Mouse (Mus musculus) right cerebral cortex, adult 18-20 months (tissue): ENCODE measurements around the gene Ccl3.

Experiments used
- DNase-seq: peaks from one replicate; pipeline ENCODE4 v3.0.0; 2022; ENCODE audit warnings: mixed read lengths

The Ccl3 gene

DNA sequence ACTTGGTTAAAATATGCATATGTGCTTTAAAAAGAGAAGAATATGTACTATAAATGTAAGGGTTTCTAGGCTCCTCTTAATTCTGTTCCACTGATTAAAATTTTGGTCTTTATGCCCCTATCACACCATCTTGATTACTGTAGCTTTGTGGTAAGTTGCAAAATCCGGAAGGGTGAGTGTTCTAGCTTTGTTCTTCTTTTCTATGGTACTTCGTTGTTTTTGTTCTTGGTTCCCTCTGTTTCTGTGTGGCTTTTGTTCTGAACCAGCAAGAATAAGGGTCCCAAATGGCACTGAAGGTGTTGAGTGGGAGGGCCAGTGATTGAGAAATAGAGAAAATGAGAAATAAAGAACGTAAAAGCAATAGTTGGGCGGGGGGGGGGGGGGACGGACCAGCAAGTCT is 30.9 kb downstream of the Ccl3 start:
- DNase-seq, result no peak

GRCm38 (mm10) chr11:83616586-83616985 is 32.6 kb downstream of the Ccl3 start:
- DNase-seq, result no peak

GRCm38 (mm10) chr11:83610900-83611299 is 38.3 kb downstream of the Ccl3 start:
- DNase-seq, result no peak

GRCm38 (mm10) chr11:83606396-83606795 is 42.8 kb downstream of the Ccl3 start:
- no peak for DNase-seq

- DNase-seq, result no peak
These were observed 43.6 kb downstream of the Ccl3 start for GRCm38 (mm10) chr11:83605535-83605934.

- no peak for DNase-seq
These were observed 44.5 kb downstream of the Ccl3 start for GRCm38 (mm10) chr11:83604698-83605097.

GRCm38 (mm10) chr11:83603399-83603798 is 45.8 kb downstream of the Ccl3 start:
- no peak for DNase-seq

DNA sequence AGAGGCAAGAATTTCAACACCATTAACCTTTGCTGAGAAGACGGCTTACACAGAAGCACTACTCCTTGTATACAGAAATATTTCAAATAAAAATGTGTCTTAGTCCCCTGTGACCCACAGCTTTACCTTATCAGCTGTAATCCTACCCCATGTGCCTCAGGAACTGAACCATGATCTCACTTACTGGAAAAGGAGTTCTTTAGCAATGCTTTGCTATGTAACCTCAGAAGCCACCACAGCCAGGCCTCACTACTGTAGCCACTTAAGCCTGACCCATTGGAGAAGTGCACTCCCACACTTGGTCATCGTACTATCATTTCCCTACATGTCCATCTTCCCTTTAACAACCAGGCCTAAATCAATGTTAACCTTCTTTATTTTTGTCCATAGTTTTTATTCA is 48.6 kb downstream of the Ccl3 start:
- no peak for DNase-seq

DNA sequence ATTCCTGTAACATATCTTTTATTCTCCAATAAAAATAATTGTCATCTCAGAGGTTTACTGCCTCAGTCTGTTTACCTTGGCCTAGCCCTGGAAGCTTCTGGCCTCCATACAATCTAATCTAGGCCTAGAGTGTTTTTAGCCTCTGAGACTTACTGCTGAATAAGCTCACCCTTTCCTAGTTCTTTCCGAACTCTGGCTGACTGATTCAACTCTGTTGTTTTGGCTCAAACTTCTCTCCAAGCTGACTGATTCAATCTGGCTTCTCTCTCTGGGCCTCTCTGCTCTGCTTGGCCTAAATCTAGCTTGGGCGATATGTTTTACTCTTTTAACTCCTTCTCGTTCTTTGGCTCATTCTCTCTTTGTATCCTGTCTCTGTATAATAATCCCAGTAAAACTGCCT is 50.2 kb downstream of the Ccl3 start:
- no peak for DNase-seq

- DNase-seq, result no peak
These were observed 50.8 kb downstream of the Ccl3 start for GRCm38 (mm10) chr11:83598207-83598837.
